Mouse (Mus musculus) lung, postnatal 10 days (tissue): ENCODE data around the gene Gfod1.

ENCODE experiments used
- DNase-seq: peaks from one replicate; pipeline ENCODE4 v3.0.0; 2021

The Gfod1 gene

GRCm38 (mm10) chr13:43304018-43304431 lies at the start of gene Gfod1:
Gene Gfod1, minus strand, starts transcription at chr13:43304172.
- DNase-seq, result peak; percentile 99

GRCm38 (mm10) chr13:43353356-43353755 lies 49.4 kb upstream of the Gfod1 start:
- DNase-seq, result no peak

- peak; percentile 54 for DNase-seq
Observed at GRCm38 (mm10) chr13:43350489-43351169, 46.7 kb upstream of the Gfod1 start.

- peak; percentile 25 for DNase-seq
Observed at GRCm38 (mm10) chr13:43349376-43349775, 45.4 kb upstream of the Gfod1 start.

- no peak for DNase-seq
Observed at GRCm38 (mm10) chr13:43346825-43347224, 42.9 kb upstream of the Gfod1 start.

- DNase-seq, result peak; percentile 45
Observed at GRCm38 (mm10) chr13:43338632-43339031, 34.7 kb upstream of the Gfod1 start.

- DNase-seq, result no peak
Observed at GRCm38 (mm10) chr13:43338001-43338400, 34.0 kb upstream of the Gfod1 start.

GRCm38 (mm10) chr13:43336425-43337221 lies 32.7 kb upstream of the Gfod1 start:
- peak; percentile 47 for DNase-seq

GRCm38 (mm10) chr13:43332591-43332990 lies 28.6 kb upstream of the Gfod1 start:
- DNase-seq, result peak; percentile 41

- no peak for DNase-seq
Observed at GRCm38 (mm10) chr13:43331721-43332444, 27.9 kb upstream of the Gfod1 start.

GRCm38 (mm10) chr13:43325427-43325826 lies 21.5 kb upstream of the Gfod1 start:
- no peak for DNase-seq

GRCm38 (mm10) chr13:43321492-43321891 lies 17.5 kb upstream of the Gfod1 start:
- DNase-seq, result no peak

GRCm38 (mm10) chr13:43319396-43319795 lies 15.4 kb upstream of the Gfod1 start:
- DNase-seq, result no peak

GRCm38 (mm10) chr13:43317411-43317810 lies 13.4 kb upstream of the Gfod1 start:
- DNase-seq, result no peak

- DNase-seq, result no peak
Observed at GRCm38 (mm10) chr13:43305181-43305924, 1.4 kb upstream of the Gfod1 start.

- peak; percentile 83 for DNase-seq
Observed at GRCm38 (mm10) chr13:43304700-43305099, 728 bp upstream of the Gfod1 start.

GRCm38 (mm10) chr13:43303161-43303965 lies 609 bp downstream of the Gfod1 start:
- DNase-seq, result peak; percentile 56

GRCm38 (mm10) chr13:43302651-43303160 lies 1.3 kb downstream of the Gfod1 start:
- peak; percentile 15 for DNase-seq

- DNase-seq, result no peak
Observed at GRCm38 (mm10) chr13:43302239-43302638, 1.7 kb downstream of the Gfod1 start.

- DNase-seq, result no peak
Observed at GRCm38 (mm10) chr13:43300906-43301305, 3.1 kb downstream of the Gfod1 start.

GRCm38 (mm10) chr13:43300366-43300765 lies 3.6 kb downstream of the Gfod1 start:
- DNase-seq, result no peak

- DNase-seq, result no peak
Observed at GRCm38 (mm10) chr13:43299171-43299570, 4.8 kb downstream of the Gfod1 start.
